Mouse (Mus musculus) B cell, adult 2 months (primary cell): ENCODE measurements around the gene Slc16a9.

Experiments used
- DNase-seq, 2 experiments: peaks; one replicate each; pipeline ENCODE4 v3.0.0; 2022

Gene Slc16a9

GRCm38 (mm10) chr10:70250766-70251165, 5.9 kb downstream of the Slc16a9 start:
- no peak for DNase-seq

- no peak for DNase-seq
These were observed 9.8 kb downstream of the Slc16a9 start for GRCm38 (mm10) chr10:70254666-70255065.

DNA sequence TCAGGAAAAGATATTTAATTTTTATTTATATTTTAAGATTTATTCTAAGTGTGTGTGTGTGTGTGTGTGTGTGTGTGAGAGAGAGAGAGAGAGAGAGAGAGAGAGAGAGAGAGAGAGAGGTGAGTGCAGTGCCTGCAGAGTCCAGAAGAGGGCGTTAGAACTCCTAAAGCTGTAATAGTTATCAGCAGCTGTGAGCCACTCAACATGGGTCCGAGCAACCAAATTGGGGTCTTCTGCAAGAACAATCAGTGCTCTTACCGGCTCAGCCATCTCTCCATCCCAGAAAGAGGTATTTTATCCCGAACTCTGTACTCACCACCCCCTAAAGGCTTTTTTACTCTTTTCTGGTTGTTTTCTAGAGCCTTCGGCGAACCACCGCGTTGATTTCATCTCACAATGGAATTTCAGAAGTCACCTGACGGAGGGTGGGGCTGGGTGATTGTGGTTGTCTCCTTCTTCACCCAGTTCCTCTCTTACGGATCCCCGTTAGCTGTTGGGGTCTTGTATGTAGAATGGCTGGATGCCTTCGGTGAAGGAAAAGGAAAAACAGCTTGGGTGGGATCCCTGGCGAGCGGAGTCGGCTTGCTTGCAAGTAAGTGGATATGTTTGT, 10.8 kb downstream of the Slc16a9 start:
- DNase-seq, result no peak

DNA sequence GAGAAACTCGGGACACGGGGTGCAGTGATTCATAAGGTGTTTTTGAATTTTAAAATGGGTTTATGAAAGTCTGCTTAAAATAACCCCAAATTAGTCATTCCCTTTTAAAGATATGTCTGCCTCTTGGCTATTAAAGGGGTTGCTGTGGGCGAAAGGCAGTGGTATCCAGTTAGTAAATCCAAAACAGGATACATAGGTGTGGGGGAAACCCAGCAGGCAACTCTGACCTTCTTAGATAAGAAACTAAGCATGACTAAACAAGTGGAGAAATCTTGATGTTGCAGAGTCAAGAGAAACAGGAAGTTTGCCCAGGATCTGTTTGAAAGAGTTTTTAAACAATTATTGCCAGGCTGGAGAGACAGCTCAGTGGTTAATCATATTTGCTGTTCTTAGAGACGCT, 12.1 kb downstream of the Slc16a9 start:
- DNase-seq, result no peak

GRCm38 (mm10) chr10:70260904-70261303, 16.0 kb downstream of the Slc16a9 start:
- DNase-seq, result no peak

DNA sequence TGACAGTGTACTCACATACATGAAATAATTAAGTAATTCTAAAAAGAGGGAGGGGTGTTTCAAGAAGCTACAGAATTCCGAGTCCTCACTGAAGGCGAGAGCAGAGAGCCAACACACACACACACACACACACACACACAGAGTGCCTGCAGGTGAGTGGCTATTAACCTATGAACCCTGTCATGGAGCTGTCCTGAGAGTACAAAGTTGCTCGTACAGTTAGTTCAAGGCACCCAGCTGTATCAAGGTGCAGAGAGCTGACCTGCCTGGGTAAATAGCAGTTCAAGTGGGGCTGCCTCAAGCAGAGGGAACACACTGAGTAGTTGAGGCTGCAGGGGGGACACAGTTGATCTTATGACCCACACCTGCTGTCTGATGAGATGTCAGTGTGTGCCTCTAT, 17.2 kb downstream of the Slc16a9 start:
- DNase-seq, result no peak

DNA sequence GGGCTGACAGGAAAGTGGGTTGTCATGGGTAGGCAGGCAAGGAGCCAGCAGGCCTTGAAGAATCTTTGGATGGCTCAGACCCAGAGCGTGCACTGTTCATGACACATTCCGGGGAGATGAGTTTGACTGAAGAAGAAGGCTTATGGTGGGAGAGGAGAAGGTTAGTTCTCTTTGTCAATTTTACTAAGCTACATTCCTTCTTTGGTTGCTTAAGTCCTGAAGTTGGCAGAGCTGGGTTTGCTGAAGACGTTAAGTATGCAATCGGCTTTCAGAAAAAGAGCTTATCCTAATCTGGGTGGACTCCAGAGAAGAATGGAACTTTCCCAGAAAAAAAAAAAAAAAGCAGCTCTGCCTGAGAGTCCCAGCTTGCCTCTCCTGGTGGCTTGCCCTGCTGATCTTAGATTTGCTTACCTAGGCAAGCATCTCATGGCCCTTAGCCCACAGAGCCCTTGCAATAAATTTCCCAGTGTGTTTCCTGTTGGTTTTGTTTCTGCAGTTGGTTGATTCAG, 18.8 kb downstream of the Slc16a9 start:
- no peak for DNase-seq

DNA sequence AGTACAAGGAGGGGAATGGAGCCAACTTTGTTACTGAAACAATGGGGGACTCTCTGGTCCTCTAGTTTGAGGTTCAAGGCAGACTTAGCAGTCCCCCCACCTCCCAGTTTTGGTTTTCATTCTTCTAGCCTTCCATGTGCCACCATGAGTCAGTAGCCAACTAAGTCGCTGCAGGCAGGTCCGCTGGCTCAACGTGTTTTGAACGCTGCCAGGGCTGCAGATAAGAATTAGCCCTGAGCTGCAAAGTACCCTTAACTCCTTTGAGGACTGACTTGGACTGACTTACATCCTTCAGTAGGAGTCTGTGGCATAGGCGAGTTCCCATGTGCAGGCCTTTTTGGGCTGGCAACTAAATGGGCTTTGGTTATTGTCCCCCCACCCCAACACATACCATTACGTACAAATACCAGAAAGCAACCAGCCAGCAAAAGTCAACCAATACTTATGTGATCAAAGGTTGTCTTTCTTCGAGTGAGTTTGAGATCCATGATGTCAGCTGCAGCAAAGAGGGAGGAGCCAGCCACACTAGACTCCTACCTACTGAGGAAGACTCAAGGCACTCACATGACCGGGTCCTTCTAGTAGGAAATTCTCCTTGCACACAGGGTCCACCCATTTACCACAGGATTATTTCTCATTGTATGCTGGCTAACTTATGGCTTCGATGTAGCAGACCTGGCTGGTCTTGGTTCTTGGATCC, 19.6 kb downstream of the Slc16a9 start:
- DNase-seq, result no peak

GRCm38 (mm10) chr10:70266501-70266900, 21.6 kb downstream of the Slc16a9 start:
- DNase-seq, result no peak

DNA sequence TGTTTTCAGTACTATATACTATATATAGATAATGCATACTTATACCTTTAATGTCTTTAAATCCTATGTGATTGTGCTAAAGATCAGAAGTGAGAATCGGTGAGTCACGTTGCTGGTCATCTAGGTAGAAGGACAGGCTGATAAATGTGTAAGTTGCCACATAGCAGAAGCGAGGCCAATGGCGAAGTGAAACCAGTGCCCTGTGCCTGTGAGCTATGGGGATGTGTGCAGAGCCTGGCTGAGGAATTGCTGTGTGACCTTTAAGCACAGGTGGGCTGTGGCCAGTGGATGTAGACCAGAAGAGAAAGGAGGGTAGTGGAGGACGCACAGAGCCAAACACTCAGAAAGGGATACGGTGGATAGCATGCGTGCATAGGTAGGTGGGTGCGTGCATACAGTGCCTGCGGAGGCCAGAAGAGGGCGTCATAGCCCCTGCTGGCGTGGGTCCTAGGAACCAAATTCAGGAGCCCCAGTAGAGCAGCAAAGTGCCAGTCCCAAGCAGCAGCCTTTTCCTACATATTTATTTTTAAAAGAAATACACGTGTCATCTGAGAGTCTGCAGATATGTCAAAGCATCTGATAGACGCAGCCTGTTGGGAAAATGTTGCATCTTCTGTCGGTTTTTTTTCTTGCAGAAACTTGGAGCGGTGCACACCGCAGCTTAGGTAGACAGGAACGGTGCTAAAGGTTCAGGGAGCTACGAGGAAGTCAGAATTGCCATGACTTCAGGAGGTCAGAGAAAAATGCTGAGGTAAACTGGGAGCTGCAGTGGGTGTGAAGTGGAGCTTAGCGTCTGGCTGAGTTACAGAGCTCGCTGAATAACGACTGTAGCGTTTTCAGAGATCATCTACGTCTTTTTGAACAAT, 23.9 kb downstream of the Slc16a9 start:
- no peak for DNase-seq

- no peak for DNase-seq
These were observed 24.5 kb downstream of the Slc16a9 start for GRCm38 (mm10) chr10:70269447-70269787.

DNA sequence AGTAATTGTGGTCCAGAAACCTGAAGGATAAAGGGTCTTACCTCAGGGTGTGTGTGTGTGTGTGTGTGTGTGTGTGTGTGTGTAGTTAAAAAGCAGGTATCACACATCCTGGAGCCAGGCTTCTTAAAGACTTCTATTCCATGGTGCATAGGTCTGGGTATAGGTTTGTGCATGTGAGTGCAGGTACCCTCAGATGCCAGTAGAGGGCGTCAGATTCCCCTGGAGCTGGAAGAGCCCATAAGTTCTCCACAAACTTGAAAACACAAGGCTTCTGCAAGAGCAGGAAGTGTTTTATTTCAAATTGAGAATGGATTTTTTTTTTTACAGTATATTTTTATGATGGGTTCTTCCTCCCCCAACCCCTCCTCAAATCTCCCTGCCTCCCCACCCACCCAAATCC, 31.8 kb downstream of the Slc16a9 start:
- DNase-seq, result no peak

DNA sequence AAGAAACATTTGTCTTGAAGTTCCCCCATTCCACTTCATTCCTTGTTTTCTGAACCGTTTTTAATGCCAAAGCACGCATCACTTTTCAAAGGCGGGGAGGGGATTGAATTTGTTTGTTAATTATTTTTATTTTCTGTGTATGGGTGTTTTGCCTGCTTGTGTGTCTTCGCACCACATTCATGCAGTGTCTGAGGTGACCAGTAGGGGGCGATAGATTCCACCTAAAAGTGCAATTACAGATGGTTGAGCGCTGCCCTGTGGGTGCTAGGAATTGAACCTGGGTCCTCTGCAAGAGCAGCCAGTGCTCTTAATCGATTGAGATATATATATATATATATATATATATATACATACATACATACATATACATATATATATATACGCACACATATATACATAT, 34.4 kb downstream of the Slc16a9 start:
- DNase-seq, result peak; percentile 26 to 38

- no peak for DNase-seq
These were observed 42.9 kb downstream of the Slc16a9 start for GRCm38 (mm10) chr10:70287825-70288235.

GRCm38 (mm10) chr10:70288406-70289327, 43.8 kb downstream of the Slc16a9 start:
- DNase-seq, result no peak

GRCm38 (mm10) chr10:70292014-70292413, 47.1 kb downstream of the Slc16a9 start:
- no peak for DNase-seq

GRCm38 (mm10) chr10:70294094-70294493, 49.2 kb downstream of the Slc16a9 start:
- DNase-seq, result no peak

DNA sequence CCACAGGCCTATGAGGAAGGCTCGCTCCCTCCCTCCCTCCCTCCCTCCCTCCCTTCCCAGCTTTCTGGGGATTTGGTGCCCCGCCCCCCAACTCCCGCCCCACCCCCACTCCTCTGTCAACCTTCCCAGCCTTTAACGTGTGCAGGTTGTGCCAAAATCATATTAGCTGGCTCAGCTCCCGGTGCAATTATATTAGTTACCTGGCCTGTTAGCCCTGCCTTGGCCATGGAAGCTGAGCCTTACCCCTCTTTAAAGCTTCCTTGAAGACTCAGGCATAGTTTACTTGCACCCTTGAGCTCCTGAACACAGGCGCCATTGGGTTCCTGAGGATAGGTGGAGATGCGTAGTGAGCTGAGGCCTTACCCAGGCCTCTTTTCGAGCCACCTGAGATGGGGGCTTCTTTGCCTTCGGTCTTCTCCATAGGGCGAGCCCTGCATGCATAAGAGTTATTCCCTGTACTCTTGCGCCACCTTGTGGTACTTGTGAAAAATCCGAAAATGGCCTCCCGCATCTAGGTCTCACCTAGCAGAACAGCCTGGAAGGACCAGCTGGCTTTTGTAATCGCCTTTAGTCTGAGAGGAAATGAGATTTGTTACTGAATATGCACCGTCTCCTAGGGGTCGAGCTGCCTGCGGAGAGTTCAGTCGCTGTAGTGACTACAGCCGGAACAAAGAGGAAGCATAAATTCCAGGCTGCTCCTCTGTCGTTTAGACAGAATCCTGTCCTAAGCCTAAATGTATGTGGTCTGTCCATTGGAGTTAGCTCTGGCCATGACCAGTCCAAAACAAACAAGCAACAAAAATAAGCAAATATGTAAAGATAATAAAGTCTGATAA, 51.8 kb downstream of the Slc16a9 start:
- peak; percentile 75 to 77 for DNase-seq

DNA sequence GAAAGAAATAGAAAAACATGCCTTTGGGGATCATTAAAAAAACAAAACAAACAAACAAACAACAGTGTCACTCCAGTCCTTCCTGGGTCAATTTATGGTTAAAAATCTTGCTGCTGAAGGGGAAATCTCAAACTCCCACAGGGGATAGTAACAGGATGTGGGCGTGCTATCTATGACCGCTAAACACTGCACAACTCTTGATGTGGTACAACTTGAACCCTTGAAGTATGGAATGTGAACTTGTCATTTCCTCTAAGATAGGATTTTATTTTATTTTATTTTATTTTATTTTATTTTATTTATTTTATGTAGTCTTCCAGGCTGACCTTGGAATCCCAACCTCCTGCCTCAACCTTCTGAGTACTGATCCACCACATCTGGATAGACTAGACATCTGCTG, 54.2 kb downstream of the Slc16a9 start:
- DNase-seq, result no peak

DNA sequence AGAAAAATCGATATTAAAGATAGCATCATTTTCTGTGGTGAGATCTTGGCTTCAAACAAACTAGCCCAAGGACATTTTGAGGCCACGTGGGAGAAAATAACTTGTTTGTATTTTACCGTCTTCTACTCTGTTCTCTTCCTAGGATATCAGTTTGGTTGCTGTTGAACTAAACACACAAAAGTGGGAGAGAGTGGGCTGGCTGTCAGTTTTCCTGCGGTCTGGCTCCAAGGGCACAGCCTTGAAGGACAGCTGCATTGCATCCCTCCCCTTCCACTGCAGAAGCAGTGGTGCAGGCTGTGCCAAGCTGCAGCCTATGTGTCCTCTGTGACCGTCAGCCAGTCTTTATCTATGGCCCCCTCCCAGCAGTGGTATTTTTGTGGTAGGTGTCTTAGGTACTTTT, 54.8 kb downstream of the Slc16a9 start:
- DNase-seq, result no peak

GRCm38 (mm10) chr10:70301190-70301589, 56.3 kb downstream of the Slc16a9 start:
- DNase-seq, result no peak

GRCm38 (mm10) chr10:70303203-70303602, 58.3 kb downstream of the Slc16a9 start:
- DNase-seq, result peak; percentile 11 to 28
